Mouse (Mus musculus): ENCODE measurements around the gene Cgn. TPM values are rescaled to one million over a fixed set of nuclear protein-coding genes. Genes with fewer than 3 reads are reported as not detected.
"Not testable (repeated sequence)": the region's sequence is repeated elsewhere in the genome, so short reads cannot be mapped to it uniquely, and the experiment has no call there.

Cgn gene
- polyA plus RNA-seq, 3 experiments from 2014 or later: 0.11 TPM; not detected in 2

GRCm38 (mm10) chr3:94789071-94789470, 2.8 kb upstream of the Cgn start:
- ATAC-seq: no peak

- no peak for ATAC-seq
Measured at GRCm38 (mm10) chr3:94787122-94787780, 959 bp upstream of the Cgn start.

GRCm38 (mm10) chr3:94785958-94786357, 334 bp downstream of the Cgn start:
- ATAC-seq: peak; percentile 30

- ATAC-seq: no peak
Measured at GRCm38 (mm10) chr3:94784171-94784701, 2.1 kb downstream of the Cgn start.

GRCm38 (mm10) chr3:94783462-94783931, 2.8 kb downstream of the Cgn start:
- no peak for ATAC-seq

GRCm38 (mm10) chr3:94782936-94783335, 3.4 kb downstream of the Cgn start:
- no peak for ATAC-seq

GRCm38 (mm10) chr3:94781356-94781755, 4.9 kb downstream of the Cgn start:
- ATAC-seq: no peak

GRCm38 (mm10) chr3:94775886-94776285, 10.4 kb downstream of the Cgn start:
- ATAC-seq: no peak

- no peak for ATAC-seq
Measured at GRCm38 (mm10) chr3:94774039-94774438, 12.3 kb downstream of the Cgn start.

- not testable (repeated sequence) for ATAC-seq
Measured at GRCm38 (mm10) chr3:94765456-94765855, 20.8 kb downstream of the Cgn start.

- ATAC-seq: not testable (repeated sequence)
Measured at GRCm38 (mm10) chr3:94764545-94765292, 21.6 kb downstream of the Cgn start.

GRCm38 (mm10) chr3:94758427-94758826, 27.9 kb downstream of the Cgn start:
- peak; percentile 39 for ATAC-seq

GRCm38 (mm10) chr3:94758056-94758409, 28.3 kb downstream of the Cgn start:
- ATAC-seq: peak; percentile 96

- peak; percentile 27 for ATAC-seq
Measured at GRCm38 (mm10) chr3:94757251-94758055, 28.8 kb downstream of the Cgn start.

- no peak for ATAC-seq
Measured at GRCm38 (mm10) chr3:94745691-94746090, 40.6 kb downstream of the Cgn start.

GRCm38 (mm10) chr3:94723637-94724036, 62.7 kb downstream of the Cgn start:
- not testable (repeated sequence) for ATAC-seq

- ATAC-seq: not testable (repeated sequence)
Measured at GRCm38 (mm10) chr3:94718253-94718652, 68.0 kb downstream of the Cgn start.

GRCm38 (mm10) chr3:94713424-94713823, 72.9 kb downstream of the Cgn start:
- not testable (repeated sequence) for ATAC-seq

GRCm38 (mm10) chr3:94710591-94710990, 75.7 kb downstream of the Cgn start:
- not testable (repeated sequence) for ATAC-seq

Measured in inflammation-experienced regulatory T-cells, adult 6 months (primary cell).